Mouse (Mus musculus): ENCODE data around the gene Ppfibp2. TPM values are rescaled to one million over a fixed set of nuclear protein-coding genes. Genes with fewer than 3 reads are reported as not detected.

Gene Ppfibp2
- polyA plus RNA-seq, 1 experiment from 2014 or later = 7.1 TPM

GRCm38 (mm10) chr7:107602913-107603312 lies 7.9 kb downstream of the Ppfibp2 start:
- ATAC-seq (ENCODE audit: low FRiP score, low TSS enrichment) = peak; percentile 69; the same call in 1 of the 2 replicates
- H3K36me3 ChIP-seq (ENCODE audit: insufficient read depth, low read length) = no peaks in the 10 kb centered on the region
- H3K4me1 ChIP-seq (ENCODE audit: insufficient read depth, low read length) = no peaks in the 10 kb centered on the region
- no peaks in the 10 kb centered on the region for H3K9me3 ChIP-seq (ENCODE audit: low read length)
- H3K9ac ChIP-seq (replicated peaks; ENCODE audit: low read length) = no peak overlapping the region
- no peaks in the 10 kb centered on the region for H3K27me3 ChIP-seq (ENCODE audit: insufficient read depth, low read length)
- 49% methylated on average over 6 of the region's 6 CpGs for WGBS
- no peak overlapping the region for H3K4me3 ChIP-seq (ENCODE audit: low read length)
- H3K27ac ChIP-seq (ENCODE audit: low read length) = no peak overlapping the region
- H3K4me2 ChIP-seq (replicated peaks; ENCODE audit: low read depth, low read length) = no peak overlapping the region

- Histone ChIP-seq H3K36me3 (ENCODE audit: insufficient read depth, low read length) (no peaks in the 10 kb centered on the region), H3K4me2 (replicated peaks; ENCODE audit: low read depth, low read length) (no peak overlapping the region), H3K27me3 (ENCODE audit: insufficient read depth, low read length) (no peaks in the 10 kb centered on the region), H3K27ac (ENCODE audit: low read length) (no peak overlapping the region), H3K4me3 (ENCODE audit: low read length) (no peak overlapping the region), H3K4me1 (ENCODE audit: insufficient read depth, low read length) (no peaks in the 10 kb centered on the region), H3K9me3 (ENCODE audit: low read length) (no peaks in the 10 kb centered on the region), H3K9ac (replicated peaks; ENCODE audit: low read length) (no peak overlapping the region)
- 87% methylated on average over 1 of the region's 1 CpGs for WGBS
- no peak for ATAC-seq (ENCODE audit: low FRiP score, low TSS enrichment)
Observed at GRCm38 (mm10) chr7:107607766-107608165, 12.8 kb downstream of the Ppfibp2 start.

- Histone ChIP-seq H3K27me3 (ENCODE audit: insufficient read depth, low read length) (no peaks in the 10 kb centered on the region), H3K27ac (ENCODE audit: low read length) (no peak overlapping the region)
- WGBS = 74% methylated on average over 2 of the region's 2 CpGs
Observed at GRCm38 (mm10) chr7:107609622-107610255, 14.7 kb downstream of the Ppfibp2 start.

GRCm38 (mm10) chr7:107610880-107611279 lies 15.9 kb downstream of the Ppfibp2 start:
- H3K9ac ChIP-seq (replicated peaks; ENCODE audit: low read length) = no peak overlapping the region
- H3K27ac ChIP-seq (ENCODE audit: low read length) = no peak overlapping the region
- H3K4me2 ChIP-seq (replicated peaks; ENCODE audit: low read depth, low read length) = no peak overlapping the region
- no peak for ATAC-seq (ENCODE audit: low FRiP score, low TSS enrichment)
- H3K27me3 ChIP-seq (ENCODE audit: insufficient read depth, low read length) = no peaks in the 10 kb centered on the region
- no peaks in the 10 kb centered on the region for H3K9me3 ChIP-seq (ENCODE audit: low read length)
- H3K36me3 ChIP-seq (ENCODE audit: insufficient read depth, low read length) = no peaks in the 10 kb centered on the region
- no peaks in the 10 kb centered on the region for H3K4me1 ChIP-seq (ENCODE audit: insufficient read depth, low read length)
- WGBS = 81% methylated on average over 5 of the region's 5 CpGs
- no peak overlapping the region for H3K4me3 ChIP-seq (ENCODE audit: low read length)

More at GRCm38 (mm10) chr7:107609622-107610255, 14.7 kb downstream of the Ppfibp2 start:
- Histone ChIP-seq H3K36me3 (ENCODE audit: insufficient read depth, low read length) (no peaks in the 10 kb centered on the region), H3K4me1 (ENCODE audit: insufficient read depth, low read length) (no peaks in the 10 kb centered on the region), H3K9ac (replicated peaks; ENCODE audit: low read length) (no peak overlapping the region), H3K4me2 (replicated peaks; ENCODE audit: low read depth, low read length) (no peak overlapping the region), H3K4me3 (ENCODE audit: low read length) (no peak overlapping the region), H3K9me3 (ENCODE audit: low read length) (no peaks in the 10 kb centered on the region)
- no peak for ATAC-seq (ENCODE audit: low FRiP score, low TSS enrichment)

- no peaks in the 10 kb centered on the region for H3K36me3 ChIP-seq (ENCODE audit: insufficient read depth, low read length)
- ATAC-seq (ENCODE audit: low FRiP score, low TSS enrichment) = no peak
- no peak overlapping the region for H3K27ac ChIP-seq (ENCODE audit: low read length)
- no peaks in the 10 kb centered on the region for H3K9me3 ChIP-seq (ENCODE audit: low read length)
- H3K4me2 ChIP-seq (replicated peaks; ENCODE audit: low read depth, low read length) = no peak overlapping the region
- H3K27me3 ChIP-seq (ENCODE audit: insufficient read depth, low read length) = no peaks in the 10 kb centered on the region
- H3K9ac ChIP-seq (replicated peaks; ENCODE audit: low read length) = no peak overlapping the region
- WGBS = 33% methylated on average over 10 of the region's 11 CpGs
- H3K4me3 ChIP-seq (ENCODE audit: low read length) = no peak overlapping the region
- H3K4me1 ChIP-seq (ENCODE audit: insufficient read depth, low read length) = no peaks in the 10 kb centered on the region
Observed at GRCm38 (mm10) chr7:107618028-107618992, 23.3 kb downstream of the Ppfibp2 start.

GRCm38 (mm10) chr7:107619225-107619624 lies 24.2 kb downstream of the Ppfibp2 start:
- no peak overlapping the region for H3K9ac ChIP-seq (replicated peaks; ENCODE audit: low read length)
- no peak overlapping the region for H3K4me2 ChIP-seq (replicated peaks; ENCODE audit: low read depth, low read length)
- no peak for ATAC-seq (ENCODE audit: low FRiP score, low TSS enrichment)
- no peak overlapping the region for H3K4me3 ChIP-seq (ENCODE audit: low read length)
- 74% methylated on average over 4 of the region's 4 CpGs for WGBS
- H3K27ac ChIP-seq (ENCODE audit: low read length) = no peak overlapping the region
- H3K27me3 ChIP-seq (ENCODE audit: insufficient read depth, low read length) = no peaks in the 10 kb centered on the region
- H3K36me3 ChIP-seq (ENCODE audit: insufficient read depth, low read length) = no peaks in the 10 kb centered on the region
- no peaks in the 10 kb centered on the region for H3K9me3 ChIP-seq (ENCODE audit: low read length)
- no peaks in the 10 kb centered on the region for H3K4me1 ChIP-seq (ENCODE audit: insufficient read depth, low read length)

GRCm38 (mm10) chr7:107620137-107620536 lies 25.1 kb downstream of the Ppfibp2 start:
- ATAC-seq (ENCODE audit: low FRiP score, low TSS enrichment) = no peak
- Histone ChIP-seq H3K9ac (replicated peaks; ENCODE audit: low read length) (no peak overlapping the region), H3K27me3 (ENCODE audit: insufficient read depth, low read length) (no peaks in the 10 kb centered on the region), H3K27ac (ENCODE audit: low read length) (no peak overlapping the region), H3K36me3 (ENCODE audit: insufficient read depth, low read length) (no peaks in the 10 kb centered on the region), H3K4me2 (replicated peaks; ENCODE audit: low read depth, low read length) (no peak overlapping the region), H3K4me3 (ENCODE audit: low read length) (no peak overlapping the region), H3K4me1 (ENCODE audit: insufficient read depth, low read length) (no peaks in the 10 kb centered on the region), H3K9me3 (ENCODE audit: low read length) (no peaks in the 10 kb centered on the region)
- 71% methylated on average over 3 of the region's 3 CpGs for WGBS

GRCm38 (mm10) chr7:107624432-107624831 lies 29.4 kb downstream of the Ppfibp2 start:
- no peaks in the 10 kb centered on the region for H3K27me3 ChIP-seq (ENCODE audit: insufficient read depth, low read length)
- no peaks in the 10 kb centered on the region for H3K36me3 ChIP-seq (ENCODE audit: insufficient read depth, low read length)
- H3K27ac ChIP-seq (ENCODE audit: low read length) = no peak overlapping the region
- H3K9me3 ChIP-seq (ENCODE audit: low read length) = no peaks in the 10 kb centered on the region
- H3K9ac ChIP-seq (replicated peaks; ENCODE audit: low read length) = no peak overlapping the region
- H3K4me1 ChIP-seq (ENCODE audit: insufficient read depth, low read length) = no peaks in the 10 kb centered on the region
- ATAC-seq (ENCODE audit: low FRiP score, low TSS enrichment) = no peak
- WGBS = 66% methylated on average over 3 of the region's 3 CpGs
- H3K4me2 ChIP-seq (replicated peaks; ENCODE audit: low read depth, low read length) = no peak overlapping the region
- no peak overlapping the region for H3K4me3 ChIP-seq (ENCODE audit: low read length)

- Histone ChIP-seq H3K4me2 (replicated peaks; ENCODE audit: low read depth, low read length) (no peak within 1 kb of the TSS), H3K27ac (ENCODE audit: low read length) (no peak within 1 kb of the TSS), H3K4me3 (ENCODE audit: low read length) (no peak within 1 kb of the TSS), H3K9ac (replicated peaks; ENCODE audit: low read length) (no peak within 1 kb of the TSS), H3K27me3 (ENCODE audit: insufficient read depth, low read length) (no peaks in the 10 kb centered on the region), H3K9me3 (ENCODE audit: low read length) (no peaks in the 10 kb centered on the region), H3K4me1 (ENCODE audit: insufficient read depth, low read length) (no peaks in the 10 kb centered on the region), H3K36me3 (ENCODE audit: insufficient read depth, low read length) (no peaks in the 10 kb centered on the region)
- WGBS = 73% methylated on average over 2 of the region's 2 CpGs
- ATAC-seq (ENCODE audit: low FRiP score, low TSS enrichment) = no peak
Observed at GRCm38 (mm10) chr7:107625061-107625460, 30.1 kb downstream of the Ppfibp2 start, which contains the start of gene 5330417H12Rik. TSS of gene 5330417H12Rik (minus strand) at chr7:107625161.

GRCm38 (mm10) chr7:107625781-107626180 lies 30.8 kb downstream of the Ppfibp2 start:
- Histone ChIP-seq H3K9ac (replicated peaks; ENCODE audit: low read length) (no peak overlapping the region), H3K27ac (ENCODE audit: low read length) (no peak overlapping the region), H3K9me3 (ENCODE audit: low read length) (no peaks in the 10 kb centered on the region), H3K27me3 (ENCODE audit: insufficient read depth, low read length) (no peaks in the 10 kb centered on the region), H3K36me3 (ENCODE audit: insufficient read depth, low read length) (no peaks in the 10 kb centered on the region), H3K4me1 (ENCODE audit: insufficient read depth, low read length) (no peaks in the 10 kb centered on the region), H3K4me2 (replicated peaks; ENCODE audit: low read depth, low read length) (no peak overlapping the region), H3K4me3 (ENCODE audit: low read length) (no peak overlapping the region)
- ATAC-seq (ENCODE audit: low FRiP score, low TSS enrichment) = no peak
- WGBS = 79% methylated on average over 6 of the region's 6 CpGs
